Mouse (Mus musculus): ENCODE measurements around the gene Nfia.

- TF ChIP-seq CTCF (IDR thresholded peaks at IDR 0.05; ENCODE audit: insufficient read depth, low read depth, low read length) (no peak), POLR2A (IDR thresholded peaks at IDR 0.05; ENCODE audit: insufficient read depth, low read depth, low read length) (no peak)
Measured at GRCm38 (mm10) chr4:98109064-98109463, 336.5 kb downstream of the Nfia start.
